ENCODE assay signal across 8 mouse cellular contexts in genomic region chr6:39724866-39725711, GRCm38 (mm10). TPM values are rescaled to one million over a fixed set of nuclear protein-coding genes. Genes with fewer than 3 reads are reported as not detected.
A peak's percentile ranks its signal among the peaks of the same experiment; 100 is the strongest.
DNase-seq lines count a peak whose midpoint lies in the region; ATAC-seq lines count a peak whose summit lies in the region.

Braf (minus strand) TSS chr6:39725463.

- no peaks in the 10 kb centered on the region for H3K27me3 ChIP-seq in hindbrain, embryonic 16.5 days (replicated peaks; ENCODE audit: control insufficient read depth, insufficient read depth, low read length)

- peak; percentile 84 for DNase-seq in T-cell, adult 2 months (ENCODE audit: low spot score)
- DNase-seq in cerebellum, postnatal 36 days = peak; percentile 85 to 88
- peak; percentile 68 for DNase-seq in gastrocnemius, adult 18-20 months (ENCODE audit: low spot score)
- DNase-seq in left cerebral cortex, adult 18-20 months (ENCODE audit: low spot score in 2 of 2) = peak; percentile 80 to 92
- peak; percentile 89 for DNase-seq in right cerebral cortex, adult 18-20 months
- peak; percentile 57 for DNase-seq in urinary bladder, postnatal 10 days (ENCODE audit: low spot score)

- ATAC-seq in hindbrain, embryonic 16.5 days = peak; percentile 91

- peaks cover 46% of the 10 kb centered on the region for H3K79me2 ChIP-seq in macrophage (ENCODE audit: inconsistent target)

- WGBS in hindbrain, embryonic 16.5 days = under 1% methylated on average over 57 of the region's 101 CpGs
- 1% methylated on average over 48 of the region's 101 CpGs for WGBS in macrophage (ENCODE audit: missing documents)

- H3K4me2 ChIP-seq in hindbrain, embryonic 16.5 days (ENCODE audit: low read length) = peak within 1 kb of the TSS; percentile 98

- no peaks in the 10 kb centered on the region for H3K36me3 ChIP-seq in hindbrain, embryonic 16.5 days (ENCODE audit: control insufficient read depth, insufficient read depth, low read length)
- H3K36me3 ChIP-seq in macrophage (ENCODE audit: inconsistent target) = no peaks in the 10 kb centered on the region

- H3K4me3 ChIP-seq in hindbrain, embryonic 16.5 days (ENCODE audit: low read length) = peak within 1 kb of the TSS; percentile 96
- peak within 1 kb of the TSS; percentile 95 for H3K4me3 ChIP-seq in macrophage (ENCODE audit: inconsistent target)

- H3K27ac ChIP-seq in hindbrain, embryonic 16.5 days (ENCODE audit: low read depth, low read length) = peak within 1 kb of the TSS; percentile 98
- peak within 1 kb of the TSS; percentile 28 for H3K27ac ChIP-seq in macrophage

- peak within 1 kb of the TSS; percentile 96 for H3K9ac ChIP-seq in hindbrain, embryonic 16.5 days (ENCODE audit: low read depth, low read length)

- H3K4me1 ChIP-seq in hindbrain, embryonic 16.5 days (ENCODE audit: control insufficient read depth, insufficient read depth, low read depth, low read length) = peaks cover 24% of the 10 kb centered on the region

- no peaks in the 10 kb centered on the region for H3K9me3 ChIP-seq in hindbrain, embryonic 16.5 days (ENCODE audit: control insufficient read depth, low read length)

RNA-seq across cellular contexts. Expression of gene Braf, which starts in this region (rescaled TPM):
- 1 to 10 TPM; 5.0 to 6.2 TPM for total RNA-seq in gastrocnemius, adult 18-20 months (2021)
- 20.7 and 23.9 TPM in 2 replicates for polyA plus RNA-seq in hindbrain, embryonic 16.5 days (2015; fragmentation: Nextera tagmentation; extraction: Ambion mirVana)
- total RNA-seq in left cerebral cortex, adult 18-20 months (2021) = 100 to 1,000 TPM; 113 to 115 TPM
- total RNA-seq in macrophage (2018; cell fraction: chromatin; rRNA removed) = 100 to 1,000 TPM in 9 of 26 experiments, 10 to 100 TPM in 17; 63.0 to 143 (median 97.3) TPM
- total RNA-seq in macrophage (2018; cell fraction: cytosol; rRNA removed) = 10 to 100 TPM; 23.2 to 35.3 (median 29.0) TPM
- 10 to 100 TPM; 45.0 to 90.6 (median 68.3) TPM for total RNA-seq in macrophage (2018; cell fraction: nucleus; rRNA removed)
- 10.7 to 14.3 TPM (median 11.9 TPM) in 3 replicates for polyA plus RNA-seq in macrophage (2018)

Comparison
In these comparisons a context has a peak if more than half of its experiments do, and no peak if none do; other contexts are left out.
1. Peak in every context shown above with its lines: DNase-seq, ATAC-seq, H3K4me3 ChIP-seq and H3K27ac ChIP-seq.
2. RNA of gene Braf (total RNA-seq): 113 to 115 TPM in left cerebral cortex, adult 18-20 months; 5.0 to 6.2 TPM in gastrocnemius, adult 18-20 months; every median in the first group is over 10 times any median in the second.